Mouse (Mus musculus): ENCODE measurements around the gene Ckap4. TPM values are rescaled to one million over a fixed set of nuclear protein-coding genes. Genes with fewer than 3 reads are reported as not detected.
A peak's percentile ranks its signal among the peaks of the same experiment; 100 is the strongest.

The Ckap4 gene
- polyA plus RNA-seq, 2 experiments: 143 to 189 TPM

DNA sequence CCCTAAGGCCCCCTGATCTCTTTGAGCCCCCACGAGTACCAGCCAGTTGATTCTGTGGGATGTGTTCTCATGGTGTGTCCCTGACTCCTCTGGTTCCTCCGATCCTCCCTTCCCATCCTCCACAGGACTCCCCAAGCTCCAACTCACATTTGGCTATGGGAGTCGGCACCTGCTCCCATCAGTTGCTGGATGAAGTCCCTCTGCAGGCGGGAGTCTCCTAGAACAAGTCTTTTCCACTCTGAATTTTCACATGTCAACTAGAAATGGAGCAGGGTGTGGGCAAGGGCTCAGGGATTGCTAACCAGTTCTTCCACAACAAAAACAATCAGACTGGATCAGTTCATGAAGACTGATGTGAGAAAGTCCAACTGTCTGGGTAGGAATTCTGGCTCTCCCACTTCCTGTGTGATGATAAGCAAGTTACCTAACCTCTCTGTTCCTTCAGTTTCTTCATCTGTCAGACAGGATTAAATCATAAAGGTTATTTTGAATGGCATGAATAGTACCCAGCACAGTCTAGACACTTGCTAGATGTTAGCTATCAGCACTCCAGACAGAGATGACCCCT lies 56.7 kb downstream of the Ckap4 start:
- no peak for DNase-seq (ENCODE audit: low spot score)
- H3K4me1 ChIP-seq (ENCODE audit: control insufficient read depth, insufficient read depth, low read length): no peaks in the 10 kb centered on the region
- no peak overlapping the region for H3K4me2 ChIP-seq (replicated peaks; ENCODE audit: low read depth, low read length, severe bottlenecking)
- H3K36me3 ChIP-seq (ENCODE audit: control insufficient read depth, insufficient read depth, low read length): no peaks in the 10 kb centered on the region
- no peak overlapping the region for H3K4me3 ChIP-seq (replicated peaks; ENCODE audit: low read length)
- WGBS: 59% methylated on average over 4 of the region's 4 CpGs
- H3K27me3 ChIP-seq (ENCODE audit: control insufficient read depth, insufficient read depth, low read length): no peaks in the 10 kb centered on the region
- H3K27ac ChIP-seq (replicated peaks; ENCODE audit: low read depth, low read length): no peak overlapping the region
- H3K9ac ChIP-seq (ENCODE audit: low read depth, low read length, severe bottlenecking): no peak overlapping the region
- TF ChIP-seq POLR2A (IDR thresholded peaks at IDR 0.05; ENCODE audit: borderline replicate concordance, extremely low read depth, insufficient read depth, insufficient read length): no peak
- 0 out of 2 replicates have a peak, but pooled peaks have one; percentile 3 for ATAC-seq (ENCODE audit: low FRiP score, low read depth)
- H3K9me3 ChIP-seq (ENCODE audit: control insufficient read depth, low read length): no peaks in the 10 kb centered on the region

Other genes with a start within 250 kb of the Ckap4 start
- gene Nuak1, start 93.5 kb downstream of the Ckap4 start, polyA plus RNA-seq (2012; rRNA removed): 19.6 and 27.4 TPM in 2 replicates
- 3.3 and 3.7 TPM in 2 replicates for gene Nuak1, start 93.5 kb downstream of the Ckap4 start, polyA plus RNA-seq (2014; fragmentation: Nextera tagmentation; extraction: Ambion mirVana)
- 15.8 and 27.9 TPM in 2 replicates for gene Tcp11l2, start 42.6 kb upstream of the Ckap4 start, polyA plus RNA-seq (2012; rRNA removed)
- gene Tcp11l2, start 42.6 kb upstream of the Ckap4 start, polyA plus RNA-seq (2014; fragmentation: Nextera tagmentation; extraction: Ambion mirVana): 20.0 and 22.9 TPM in 2 replicates
- gene Polr3b, start 88.2 kb upstream of the Ckap4 start, polyA plus RNA-seq (2012; rRNA removed): 8.5 and 10.6 TPM in 2 replicates
- gene Polr3b, start 88.2 kb upstream of the Ckap4 start, polyA plus RNA-seq (2014; fragmentation: Nextera tagmentation; extraction: Ambion mirVana): 13.5 and 14.6 TPM in 2 replicates
- gene Rfx4, start 222.0 kb upstream of the Ckap4 start, polyA plus RNA-seq (2012; rRNA removed): 0.41 TPM in 2 replicates
- 0.12 and 0.15 TPM in 2 replicates for gene Rfx4, start 222.0 kb upstream of the Ckap4 start, polyA plus RNA-seq (2014; fragmentation: Nextera tagmentation; extraction: Ambion mirVana)